Mouse (Mus musculus) kidney, embryonic 16.5 days (tissue): Measurements from ENCODE around the gene Satb1. TPM values are rescaled to one million over a fixed set of nuclear protein-coding genes. Genes with fewer than 3 reads are reported as not detected.

Experiments used
- ATAC-seq: fragments of 200-750 bp; cut with Nextera tagmentation; 2 replicates; pipeline ENCODE4 v1.8.0; 2017; ENCODE audit warnings: moderate TSS enrichment; ENCODE audit not compliant: low FRiP score, low TSS enrichment
- H3K27ac ChIP-seq: fragments of 300-500 bp; sonication (generic); 2 replicates; pipeline ENCODE4 v1.5.1; 2014; ENCODE audit warnings: low read length
- H3K27me3 ChIP-seq: fragments of 300-500 bp; sonication (generic); 2 replicates; pipeline ENCODE4 v1.6.1; 2014; ENCODE audit warnings: low read length, control low read depth, mixed read lengths; ENCODE audit not compliant: insufficient read depth
- H3K36me3 ChIP-seq: fragments of 300-500 bp; sonication (generic); 2 replicates; pipeline ENCODE4 v1.6.1; 2014; ENCODE audit warnings: low read length, control low read depth, mixed read lengths; ENCODE audit not compliant: insufficient read depth
- H3K4me1 ChIP-seq: fragments of 300-500 bp; sonication (generic); 2 replicates; pipeline ENCODE4 v1.6.1; 2014; ENCODE audit warnings: low read length, control low read depth, mixed read lengths; ENCODE audit not compliant: insufficient read depth
- H3K4me2 ChIP-seq: fragments of 300-500 bp; sonication (generic); replicated peaks from 2 replicates; pipeline ENCODE4 v1.6.1; 2014; ENCODE audit warnings: low read depth, low read length
- H3K4me3 ChIP-seq: fragments of 300-500 bp; sonication (generic); 2 replicates; pipeline ENCODE4 v1.5.1; 2014; ENCODE audit warnings: mild to moderate bottlenecking, low read length
- H3K9ac ChIP-seq: fragments of 300-500 bp; sonication (generic); replicated peaks from 2 replicates; pipeline ENCODE4 v1.6.1; 2014; ENCODE audit warnings: low read length
- H3K9me3 ChIP-seq: fragments of 300-500 bp; sonication (generic); 2 replicates; pipeline ENCODE4 v1.6.1; 2016; ENCODE audit warnings: low read length, control low read depth
- WGBS: fragments of 180-500 bp; shearing (Covaris S2); extraction: QIAGEN DNeasy Blood & Tissue Kit; methylation state at CpG from one replicate; pipeline ENCODE4 v1.1.7; 2014; 5-methylcytosine and 5-hydroxymethylcytosine counted together
- polyA plus RNA-seq: library from polyadenylated mRNA; unstranded; fragments of >200 nt; fragmentation: Nextera tagmentation; extraction: Ambion mirVana; gene quantifications from 2 replicates; pipeline ENCODE4 v1.2.1, GENCODE M21; 2015

Satb1 gene
- polyA plus RNA-seq, 1 experiment from 2014 or later = 7.5 TPM

DNA sequence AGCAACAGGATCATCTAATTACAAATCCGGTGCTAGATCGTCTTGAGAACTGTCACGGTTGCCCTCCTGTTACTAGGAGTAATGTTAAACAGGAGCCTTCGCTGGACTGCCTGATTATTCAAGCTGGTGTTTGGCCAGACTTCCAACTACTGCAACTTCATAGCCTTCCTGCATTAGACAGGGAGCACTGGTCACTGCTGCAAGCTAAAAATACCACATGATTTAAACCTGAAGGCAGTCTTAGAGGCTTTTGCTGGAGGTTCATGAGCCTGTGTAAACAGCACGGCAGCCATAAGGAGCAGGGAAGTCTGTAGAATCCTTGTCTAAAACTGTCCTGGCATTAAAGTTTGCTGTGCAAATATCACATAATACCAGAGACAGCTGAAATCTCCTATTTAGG lies 25.7 kb downstream of the Satb1 start:
- no peak overlapping the region for H3K9ac ChIP-seq
- H3K9me3 ChIP-seq = no peaks in the 10 kb centered on the region
- WGBS = 49% methylated on average over 5 of the region's 5 CpGs
- ATAC-seq = no peak
- no peak overlapping the region for H3K4me2 ChIP-seq
- no peak overlapping the region for H3K27ac ChIP-seq
- H3K27me3 ChIP-seq = no peaks in the 10 kb centered on the region
- 0 out of 2 replicates have a peak, but pooled peaks cover 3% of the 10 kb centered on the region for H3K36me3 ChIP-seq
- H3K4me3 ChIP-seq = no peak overlapping the region
- no peaks in the 10 kb centered on the region for H3K4me1 ChIP-seq

DNA sequence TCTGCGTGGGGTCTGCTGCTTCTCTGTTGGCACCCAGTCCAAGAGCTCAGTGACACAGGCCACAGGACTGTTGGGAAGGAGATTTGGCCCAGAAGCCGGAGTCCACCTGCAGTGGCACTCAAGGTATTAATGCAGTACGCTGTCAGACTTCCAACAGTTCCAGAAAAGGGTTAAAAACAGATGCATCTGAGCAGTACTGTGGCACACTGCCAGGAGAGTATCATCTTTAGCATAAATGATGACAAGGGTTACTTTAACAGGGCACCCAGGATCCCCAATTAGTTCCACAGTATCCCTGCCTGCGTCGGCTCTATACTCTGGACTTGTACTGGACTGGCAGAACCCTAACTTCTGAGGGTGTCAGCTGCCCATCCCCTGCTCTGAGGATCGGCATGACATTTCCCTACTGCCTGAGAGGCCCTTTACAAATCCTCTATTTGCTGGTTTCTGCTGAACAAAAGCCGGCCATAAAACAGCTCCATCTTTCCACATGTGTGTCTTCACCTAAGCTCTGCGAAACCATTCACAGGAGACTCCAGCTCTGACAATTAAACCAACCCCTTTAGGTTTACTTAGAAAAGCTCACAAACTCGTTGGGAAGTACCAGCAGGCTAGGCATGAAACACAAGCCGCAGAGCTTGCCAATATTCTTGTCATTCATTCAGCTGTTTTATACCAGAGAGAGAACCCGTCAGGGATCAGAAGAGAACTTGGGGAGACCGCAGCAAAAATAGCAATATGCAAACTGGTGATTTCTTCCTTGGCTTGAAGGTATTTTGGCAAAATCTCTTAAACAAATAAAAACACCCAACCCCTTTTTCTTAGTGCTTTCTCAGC lies 26.7 kb downstream of the Satb1 start:
- H3K36me3 ChIP-seq = 0 out of 2 replicates have a peak, but pooled peaks cover 3% of the 10 kb centered on the region
- no peak overlapping the region for H3K4me2 ChIP-seq
- H3K9ac ChIP-seq = no peak overlapping the region
- 72% methylated on average over 12 of the region's 12 CpGs for WGBS
- no peak for ATAC-seq
- H3K4me3 ChIP-seq = no peak overlapping the region
- H3K27ac ChIP-seq = no peak overlapping the region
- no peaks in the 10 kb centered on the region for H3K9me3 ChIP-seq
- no peaks in the 10 kb centered on the region for H3K27me3 ChIP-seq
- no peaks in the 10 kb centered on the region for H3K4me1 ChIP-seq

DNA sequence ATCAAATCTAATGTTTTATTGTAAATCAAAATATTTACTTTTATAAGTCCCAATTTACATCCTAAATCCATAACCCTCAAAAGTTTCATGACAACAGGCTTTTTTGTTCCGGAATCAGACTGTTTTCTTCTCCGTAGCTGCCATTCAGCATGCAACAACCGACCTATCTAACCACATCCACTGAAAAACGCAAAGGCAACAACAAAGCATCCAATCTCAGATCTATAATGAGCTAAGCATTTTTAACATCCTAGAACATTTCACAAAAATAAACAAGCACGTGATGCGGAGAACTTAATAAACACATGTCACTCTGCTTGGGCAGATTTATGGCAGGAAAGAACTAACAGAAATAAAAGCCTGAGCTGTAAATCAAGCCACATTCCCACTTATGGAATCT lies 32.9 kb downstream of the Satb1 start:
- H3K4me1 ChIP-seq = no peaks in the 10 kb centered on the region
- ATAC-seq = no peak
- H3K27me3 ChIP-seq = no peaks in the 10 kb centered on the region
- no peak overlapping the region for H3K4me3 ChIP-seq
- WGBS = 65% methylated on average over 6 of the region's 6 CpGs
- H3K9ac ChIP-seq = no peak overlapping the region
- no peaks in the 10 kb centered on the region for H3K9me3 ChIP-seq
- 0 out of 2 replicates have a peak, but pooled peaks cover 3% of the 10 kb centered on the region for H3K36me3 ChIP-seq
- H3K27ac ChIP-seq = no peak overlapping the region
- no peak overlapping the region for H3K4me2 ChIP-seq

DNA sequence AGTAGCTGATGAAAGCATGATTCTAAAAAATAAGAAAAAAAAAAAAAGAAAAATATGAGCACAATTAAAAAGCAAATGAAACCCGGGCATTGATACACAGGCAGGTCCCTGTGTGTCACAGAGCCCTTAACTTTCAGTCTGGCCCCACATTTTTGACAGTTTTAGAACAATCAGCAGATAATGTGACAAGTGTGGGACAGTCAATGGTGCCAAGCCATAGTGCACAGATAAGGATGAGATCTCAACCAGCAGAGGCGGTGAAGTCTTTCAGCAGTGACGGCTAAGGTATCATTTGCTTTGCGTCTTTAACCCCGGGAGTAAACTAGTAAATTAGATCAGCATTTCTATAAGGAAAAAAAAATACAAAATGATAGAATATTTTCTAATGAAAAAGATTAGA lies 36.6 kb downstream of the Satb1 start:
- 89% methylated on average over 5 of the region's 5 CpGs for WGBS
- no peaks in the 10 kb centered on the region for H3K36me3 ChIP-seq

DNA sequence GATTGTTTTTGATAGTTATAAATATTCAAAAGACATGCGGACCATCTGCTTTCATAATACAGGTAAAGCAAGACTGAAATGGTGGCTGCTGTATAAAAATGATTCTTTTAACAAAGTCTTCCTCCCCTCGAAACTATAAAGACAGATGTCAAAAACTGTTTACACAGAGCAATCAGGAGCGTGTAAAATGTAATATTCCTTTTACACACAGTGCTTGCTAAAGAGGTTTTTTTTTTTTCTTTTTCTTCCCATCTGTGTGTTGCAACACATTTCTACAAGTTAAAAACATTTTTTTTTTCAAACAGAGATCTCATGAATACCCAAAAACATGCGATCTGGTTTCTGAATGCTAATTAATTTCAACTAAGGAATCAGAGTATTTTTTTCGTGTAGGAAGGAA lies 41.9 kb downstream of the Satb1 start:
- H3K27me3 ChIP-seq = no peaks in the 10 kb centered on the region
- H3K9me3 ChIP-seq = no peaks in the 10 kb centered on the region
- H3K9ac ChIP-seq = no peak overlapping the region
- H3K4me1 ChIP-seq = 0 out of 2 replicates have a peak, but pooled peaks cover 2% of the 10 kb centered on the region
- H3K36me3 ChIP-seq = no peaks in the 10 kb centered on the region
- no peak for ATAC-seq
- H3K27ac ChIP-seq = no peak overlapping the region
- 83% methylated on average over 5 of the region's 5 CpGs for WGBS
- H3K4me3 ChIP-seq = no peak overlapping the region
- no peak overlapping the region for H3K4me2 ChIP-seq

More for the DNA sequence above, 36.6 kb downstream of the Satb1 start:
- H3K27ac ChIP-seq = no peak overlapping the region
- H3K4me3 ChIP-seq = no peak overlapping the region
- H3K9ac ChIP-seq = no peak overlapping the region
- H3K4me2 ChIP-seq = no peak overlapping the region
- no peak for ATAC-seq
- no peaks in the 10 kb centered on the region for H3K4me1 ChIP-seq
- H3K27me3 ChIP-seq = no peaks in the 10 kb centered on the region
- H3K9me3 ChIP-seq = no peaks in the 10 kb centered on the region

DNA sequence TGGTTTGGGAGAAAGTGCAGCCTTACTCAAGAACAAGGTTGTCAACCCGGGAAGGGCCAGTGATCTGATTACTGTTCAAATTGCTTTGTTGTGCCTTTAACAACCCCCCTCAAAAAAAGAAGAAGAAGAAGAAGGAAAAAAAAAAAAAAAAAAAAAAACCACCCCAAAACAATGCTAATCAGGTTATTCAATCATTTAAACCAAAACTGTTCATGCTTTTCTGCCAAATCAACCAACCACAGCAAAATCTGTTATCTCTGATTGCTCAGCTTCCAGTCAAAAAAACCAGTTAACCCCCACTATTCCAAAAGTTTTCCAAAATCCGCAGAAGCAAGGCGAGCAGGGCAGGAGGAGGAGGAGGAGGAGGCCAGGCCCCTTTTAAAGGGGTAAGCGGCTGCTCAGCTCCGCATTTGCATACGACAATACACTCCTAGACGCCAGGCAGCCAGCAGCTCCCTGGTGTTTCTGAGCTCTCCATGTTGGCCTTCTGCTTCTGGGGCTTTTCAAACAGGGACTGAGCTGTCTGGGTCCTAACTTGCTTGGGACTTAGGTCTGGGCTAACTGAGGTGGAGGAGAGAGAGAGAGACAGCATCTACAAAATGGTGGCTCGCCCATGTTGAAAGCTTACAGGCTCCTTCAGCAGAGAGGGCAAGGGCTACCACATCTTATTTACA lies 42.6 kb downstream of the Satb1 start:
- no peaks in the 10 kb centered on the region for H3K36me3 ChIP-seq
- no peaks in the 10 kb centered on the region for H3K27me3 ChIP-seq
- H3K9me3 ChIP-seq = no peaks in the 10 kb centered on the region
- 18% methylated on average over 8 of the region's 8 CpGs for WGBS
- H3K27ac ChIP-seq = no peak overlapping the region
- peak; percentile 57; the same call in 1 of the 2 replicates for ATAC-seq
- no peak overlapping the region for H3K9ac ChIP-seq
- peak overlapping the region; percentile 37 for H3K4me2 ChIP-seq
- H3K4me1 ChIP-seq = 0 out of 2 replicates have a peak, but pooled peaks cover 2% of the 10 kb centered on the region
- no peak overlapping the region for H3K4me3 ChIP-seq

DNA sequence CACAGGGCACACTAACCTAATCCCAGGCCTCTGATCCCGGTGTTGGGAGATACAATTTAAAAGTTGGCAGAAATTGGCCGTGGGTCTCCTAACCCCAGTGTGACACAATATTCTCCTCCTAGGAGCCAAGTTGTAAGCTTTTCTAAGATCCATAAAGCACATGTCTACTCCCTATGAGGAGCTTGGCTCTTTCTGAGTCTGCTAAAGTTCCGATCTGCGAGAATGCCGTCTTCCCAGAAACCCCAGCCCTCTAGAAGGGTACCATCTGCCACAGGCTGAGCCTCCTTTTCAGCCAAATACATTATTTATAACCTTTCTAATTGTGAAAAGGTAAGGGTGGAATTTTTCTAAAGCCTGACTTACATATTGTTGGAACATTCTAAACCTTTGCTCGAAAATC lies 43.3 kb downstream of the Satb1 start:
- no peak overlapping the region for H3K9ac ChIP-seq
- H3K36me3 ChIP-seq = no peaks in the 10 kb centered on the region
- H3K4me2 ChIP-seq = no peak overlapping the region
- H3K9me3 ChIP-seq = no peaks in the 10 kb centered on the region
- ATAC-seq = no peak
- 86% methylated on average over 6 of the region's 6 CpGs for WGBS
- H3K27ac ChIP-seq = no peak overlapping the region
- H3K27me3 ChIP-seq = no peaks in the 10 kb centered on the region
- no peak overlapping the region for H3K4me3 ChIP-seq
- 0 out of 2 replicates have a peak, but pooled peaks cover 2% of the 10 kb centered on the region for H3K4me1 ChIP-seq

DNA sequence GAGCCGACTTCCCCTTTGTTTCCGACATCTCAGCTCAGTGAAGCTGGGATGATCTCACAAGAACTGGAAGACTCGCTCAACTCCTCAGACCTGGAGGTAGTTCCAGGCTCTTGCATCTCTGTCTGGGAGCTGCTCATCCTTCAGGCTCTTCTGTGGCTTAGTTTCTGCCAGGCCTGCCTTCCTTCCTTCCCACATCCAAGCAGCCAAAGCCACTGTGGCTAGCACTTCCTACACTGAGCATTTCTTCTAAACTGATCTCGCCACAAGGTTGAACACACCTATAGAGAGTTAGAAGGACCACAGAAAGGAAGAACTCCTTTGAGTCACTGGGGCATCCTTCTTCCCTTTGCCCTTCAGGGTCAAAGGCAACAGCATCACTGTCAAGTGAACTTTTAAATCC lies 44.0 kb downstream of the Satb1 start:
- Histone ChIP-seq H3K4me3 (no peak overlapping the region), H3K9me3 (no peaks in the 10 kb centered on the region), H3K36me3 (no peaks in the 10 kb centered on the region), H3K4me1 (0 out of 2 replicates have a peak, but pooled peaks cover 2% of the 10 kb centered on the region), H3K27ac (no peak overlapping the region), H3K4me2 (no peak overlapping the region), H3K27me3 (no peaks in the 10 kb centered on the region), H3K9ac (no peak overlapping the region)
- WGBS = 87% methylated on average over 4 of the region's 4 CpGs
- ATAC-seq = no peak

DNA sequence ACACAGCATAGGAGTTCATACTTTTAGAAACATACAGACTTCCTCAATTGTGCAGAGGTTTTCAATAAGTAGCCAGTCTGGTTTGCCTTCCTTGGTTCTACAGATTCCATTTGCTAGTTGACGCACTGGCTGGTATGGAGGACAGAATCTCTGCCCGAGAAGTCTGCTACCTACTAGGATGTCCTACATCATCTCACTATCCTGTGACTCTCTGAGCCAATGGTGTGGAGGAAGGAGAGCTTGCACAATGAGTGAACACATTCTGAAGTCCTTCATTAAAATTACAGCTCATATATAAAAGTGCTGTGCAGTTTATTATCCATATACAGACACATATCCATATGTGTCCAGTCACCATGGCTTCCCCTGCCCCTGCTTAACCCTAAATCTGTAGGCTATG lies 45.1 kb downstream of the Satb1 start:
- no peak overlapping the region for H3K4me3 ChIP-seq
- ATAC-seq = no peak
- no peaks in the 10 kb centered on the region for H3K36me3 ChIP-seq
- H3K9me3 ChIP-seq = no peaks in the 10 kb centered on the region
- no peak overlapping the region for H3K27ac ChIP-seq
- no peak overlapping the region for H3K9ac ChIP-seq
- no peaks in the 10 kb centered on the region for H3K27me3 ChIP-seq
- WGBS = 89% methylated on average over 2 of the region's 2 CpGs
- 0 out of 2 replicates have a peak, but pooled peaks cover 2% of the 10 kb centered on the region for H3K4me1 ChIP-seq
- H3K4me2 ChIP-seq = no peak overlapping the region

DNA sequence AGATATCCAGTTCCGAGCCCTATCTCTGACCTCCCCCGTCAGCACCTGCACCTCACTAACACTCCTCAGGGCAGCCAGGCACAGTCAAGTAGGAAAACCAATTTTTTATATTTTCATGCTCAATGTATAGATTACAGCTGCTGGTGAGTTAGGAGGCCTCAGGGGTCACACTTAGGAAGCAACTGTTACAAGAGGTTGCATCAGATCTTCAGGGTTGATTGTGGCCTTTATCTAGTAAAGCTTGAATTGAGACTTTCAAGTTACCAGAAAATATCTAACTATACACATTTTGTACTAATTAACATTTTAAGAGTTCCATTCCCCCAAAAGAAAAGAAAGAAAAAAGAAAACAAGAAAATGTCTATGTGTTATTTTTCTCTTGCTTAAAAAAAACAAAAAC lies 47.0 kb downstream of the Satb1 start:
- Histone ChIP-seq H3K9ac (no peak overlapping the region), H3K9me3 (no peaks in the 10 kb centered on the region), H3K27me3 (no peaks in the 10 kb centered on the region), H3K36me3 (peaks cover 8% of the 10 kb centered on the region; the same call in 1 of the 2 replicates), H3K27ac (no peak overlapping the region), H3K4me3 (no peak overlapping the region), H3K4me2 (no peak overlapping the region), H3K4me1 (0 out of 2 replicates have a peak, but pooled peaks cover 2% of the 10 kb centered on the region)
- WGBS = 81% methylated on average over 2 of the region's 2 CpGs
- no peak for ATAC-seq
